Mouse (Mus musculus) myocyte (in vitro differentiated cells): Measurements from ENCODE around the gene Crlf1.

Experiments used
- CEBPB ChIP-seq: IDR thresholded peaks from 2 replicates; pipeline ENCODE4 v1.6.1; 2011; ENCODE audit warnings: mild to moderate bottlenecking, moderate library complexity; ENCODE audit not compliant: poor library complexity, insufficient read depth, severe bottlenecking
- E2F4 ChIP-seq: IDR thresholded peaks from one replicate; pipeline ENCODE4 v1.6.1; 2011; ENCODE audit warnings: mild to moderate bottlenecking, control low read depth, moderate library complexity; ENCODE audit not compliant: insufficient read depth
- MAX ChIP-seq: IDR thresholded peaks from one replicate; pipeline ENCODE4 v1.6.1; 2011; ENCODE audit warnings: low read depth, mild to moderate bottlenecking, control low read depth
- MYOD1 ChIP-seq, 3 experiments: IDR thresholded peaks; one replicate each; pipeline ENCODE4 v1.6.1; 2011; ENCODE audit warnings: control low read depth in 2 of 3, low read depth in 2 of 3, mild to moderate bottlenecking in 2 of 3, moderate library complexity in 1 of 3; ENCODE audit not compliant: insufficient read length in 2 of 3, control insufficient read depth in 1 of 3
- POLR2A ChIP-seq: IDR thresholded peaks from one replicate; pipeline ENCODE4 v1.6.1; 2011; ENCODE audit warnings: low read depth, mild to moderate bottlenecking, control low read depth, moderate library complexity; ENCODE audit not compliant: insufficient read length
- SRF ChIP-seq: IDR thresholded peaks from one replicate; pipeline ENCODE4 v1.6.1; 2011; ENCODE audit warnings: low read depth; ENCODE audit not compliant: control insufficient read depth, insufficient read length
- TCF12 ChIP-seq: IDR thresholded peaks from one replicate; pipeline ENCODE4 v1.6.1; 2011; ENCODE audit warnings: mild to moderate bottlenecking, control low read depth; ENCODE audit not compliant: poor library complexity, insufficient read depth, severe bottlenecking
- USF1 ChIP-seq: IDR thresholded peaks from one replicate; pipeline ENCODE4 v1.6.1; 2011; ENCODE audit warnings: low read depth, mild to moderate bottlenecking, control low read depth, moderate library complexity

GRCm38 (mm10) chr8:70509281-70509952 is 16.5 kb downstream of the Crlf1 start:
- TF ChIP-seq POLR2A (no peak), TCF12 (no peak), USF1 (no peak), MYOD1 (IDR thresholded peaks at IDR 0.05; ENCODE audit: control insufficient read depth in 1 of 3, insufficient read length in 2 of 3, low read depth in 2 of 3) (no peak), CEBPB (no peak), MAX (no peak), SRF (no peak), E2F4 (no peak)
